Mouse (Mus musculus) MEL (cell line): Measurements from ENCODE around the gene Ccnd1. TPM values are rescaled to one million over a fixed set of nuclear protein-coding genes. Genes with fewer than 3 reads are reported as not detected.

Experiments used
- DNase-seq: peaks from one replicate; pipeline ENCODE4 v3.0.0; 2011; ENCODE audit warnings: low read depth, low spot score
- H3K27ac ChIP-seq: 2 replicates; pipeline ENCODE4 v1.5.1; 2012; ENCODE audit warnings: low read depth, mild to moderate bottlenecking, control low read depth, low read length, moderate library complexity; ENCODE audit not compliant: control insufficient read depth
- H3K27me3 ChIP-seq, 2 experiments: fragments of 150-350 bp in 1 of 2; sonication (generic) in 1 of 2; 2 replicates each; pipeline ENCODE4 v1.6.1; 2012; ENCODE audit warnings: low read length in 2 of 2, mild to moderate bottlenecking in 2 of 2, improper control_type of control experiment in 1 of 2, moderate library complexity in 1 of 2; ENCODE audit not compliant: insufficient read depth in 2 of 2, control insufficient read depth in 1 of 2
- H3K36me3 ChIP-seq, 2 experiments: 2 replicates each; pipeline ENCODE4 v1.6.1; 2012 to 2014; ENCODE audit warnings: low read length in 2 of 2, improper control_type of control experiment in 1 of 2, inconsistent platforms in 1 of 2, mild to moderate bottlenecking in 1 of 2; ENCODE audit not compliant: insufficient read depth in 2 of 2, control insufficient read depth in 1 of 2
- H3K4me1 ChIP-seq, 2 experiments: fragments of 150-350 bp in 1 of 2; sonication (generic) in 1 of 2; 2 replicates each; pipeline ENCODE4 v1.6.1; 2012; ENCODE audit warnings: low read length in 2 of 2, improper control_type of control experiment in 1 of 2, mild to moderate bottlenecking in 1 of 2; ENCODE audit not compliant: insufficient read depth in 2 of 2, control insufficient read depth in 1 of 2
- H3K4me3 ChIP-seq, 2 experiments: fragments of 150-350 bp in 1 of 2; sonication (generic) in 1 of 2; 2 replicates each; pipeline ENCODE4 v1.5.1; 2012; ENCODE audit warnings: low read depth in 2 of 2, low read length in 2 of 2, mild to moderate bottlenecking in 2 of 2, moderate library complexity in 2 of 2, control low read depth in 1 of 2, improper control_type of control experiment in 1 of 2; ENCODE audit not compliant: control insufficient read depth in 1 of 2, insufficient read depth in 1 of 2
- H3K79me2 ChIP-seq: 2 replicates; pipeline ENCODE4 v1.6.1; 2012; ENCODE audit warnings: mild to moderate bottlenecking, low read length, moderate library complexity; ENCODE audit not compliant: control insufficient read depth, poor library complexity, insufficient read depth
- H3K9ac ChIP-seq: 2 replicates; pipeline ENCODE4 v1.6.1; 2012; ENCODE audit warnings: low read depth, mild to moderate bottlenecking, control low read depth, low read length, moderate library complexity; ENCODE audit not compliant: control insufficient read depth, poor library complexity, severe bottlenecking
- H3K9me3 ChIP-seq: fragments of 150-350 bp; sonication (generic); replicated peaks from 2 replicates; pipeline ENCODE4 v1.6.1; 2012; ENCODE audit warnings: mild to moderate bottlenecking, low read length, improper control_type of control experiment, moderate library complexity; ENCODE audit not compliant: insufficient read depth
- EP300 ChIP-seq, 2 experiments: IDR thresholded peaks; 2 replicates each; pipeline ENCODE4 v1.6.1; 2011; ENCODE audit warnings: improper control_type of control experiment in 2 of 2, low read length in 2 of 2, low read depth in 1 of 2, mild to moderate bottlenecking in 1 of 2
- ETS1 ChIP-seq: IDR thresholded peaks from 2 replicates; pipeline ENCODE4 v1.6.1; 2012; ENCODE audit warnings: low read depth, mild to moderate bottlenecking, inconsistent platforms, low read length, improper control_type of control experiment, moderate library complexity
- GABPA ChIP-seq: IDR thresholded peaks from 2 replicates; pipeline ENCODE4 v1.6.1; 2012; ENCODE audit warnings: low read depth, mild to moderate bottlenecking, inconsistent platforms, low read length, improper control_type of control experiment, moderate library complexity
- GATA1 ChIP-seq: IDR thresholded peaks from 2 replicates; pipeline ENCODE4 v1.6.1; 2011; ENCODE audit warnings: low read depth, low read length, improper control_type of control experiment
- JUND ChIP-seq: IDR thresholded peaks from 2 replicates; pipeline ENCODE4 v1.6.1; 2011; ENCODE audit warnings: low read depth, mild to moderate bottlenecking, improper control_type of control experiment, low read length
- MAFK ChIP-seq: IDR thresholded peaks from 2 replicates; pipeline ENCODE4 v1.6.1; 2011; ENCODE audit warnings: low read depth, mild to moderate bottlenecking, low read length, improper control_type of control experiment, borderline replicate concordance
- MAX ChIP-seq: IDR thresholded peaks from 2 replicates; pipeline ENCODE4 v1.6.1; 2011; ENCODE audit warnings: low read length, improper control_type of control experiment
- MXI1 ChIP-seq: IDR thresholded peaks from 2 replicates; pipeline ENCODE4 v1.6.1; 2011; ENCODE audit warnings: mild to moderate bottlenecking, low read depth, low read length, improper control_type of control experiment
- POLR2A ChIP-seq, 2 experiments: IDR thresholded peaks; 2 replicates each; pipeline ENCODE4 v1.6.1; 2011 to 2012; ENCODE audit warnings: low read length in 2 of 2, mild to moderate bottlenecking in 2 of 2, control low read depth in 1 of 2, improper control_type of control experiment in 1 of 2, low read depth in 1 of 2, moderate library complexity in 1 of 2; ENCODE audit not compliant: control insufficient read depth in 1 of 2, insufficient read depth in 1 of 2, poor library complexity in 1 of 2
- POLR2AphosphoS5 ChIP-seq: IDR thresholded peaks from 2 replicates; pipeline ENCODE4 v1.6.1; 2012; ENCODE audit warnings: low read depth, borderline replicate concordance, mild to moderate bottlenecking, inconsistent platforms, low read length, moderate library complexity, mixed read lengths
- RAD21 ChIP-seq: IDR thresholded peaks from 2 replicates; pipeline ENCODE4 v1.6.1; 2011; ENCODE audit warnings: mild to moderate bottlenecking, low read depth, low read length, improper control_type of control experiment
- TBP ChIP-seq: IDR thresholded peaks from 2 replicates; pipeline ENCODE4 v1.8.0; 2011; ENCODE audit warnings: low read depth, low read length, improper control_type of control experiment
- TCF12 ChIP-seq: IDR thresholded peaks from 2 replicates; pipeline ENCODE4 v1.6.1; 2014; ENCODE audit warnings: low read depth, mild to moderate bottlenecking, inconsistent platforms, low read length, improper control_type of control experiment, moderate library complexity
- ZC3H11A ChIP-seq: IDR thresholded peaks from 2 replicates; pipeline ENCODE4 v1.6.1; 2012; ENCODE audit warnings: low read depth, mild to moderate bottlenecking, inconsistent platforms, low read length, improper control_type of control experiment
- ZKSCAN1 ChIP-seq: IDR thresholded peaks from 2 replicates; pipeline ENCODE4 v1.6.1; 2012; ENCODE audit warnings: low read depth, mild to moderate bottlenecking, inconsistent platforms, low read length, improper control_type of control experiment, moderate library complexity
- ZMIZ1 ChIP-seq: IDR thresholded peaks from 2 replicates; pipeline ENCODE4 v1.6.1; 2012; ENCODE audit warnings: low read depth, mild to moderate bottlenecking, inconsistent platforms, low read length, improper control_type of control experiment, moderate library complexity
- ZNF384 ChIP-seq: IDR thresholded peaks from 2 replicates; pipeline ENCODE4 v1.6.1; 2012; ENCODE audit warnings: low read depth, mild to moderate bottlenecking, inconsistent platforms, low read length, improper control_type of control experiment
- polyA plus RNA-seq, 2 experiments: library from polyadenylated mRNA; stranded (reverse) in 1 of 2; unstranded in 1 of 2; fragments of >175 nt in 1 of 2; fragments of >200 nt in 1 of 2; gene quantifications; 2 replicates each; pipeline versions ENCODE4 v1.2.1 to v1.2.4; 2012; ENCODE audit warnings: low replicate concordance in 2 of 2, low read depth in 1 of 2; ENCODE audit not compliant: insufficient read length in 2 of 2, insufficient read depth in 1 of 2, missing spikeins in 1 of 2
- total RNA-seq: library from RNA; depleted of rRNA; stranded (reverse); fragments of 300-350 nt; gene quantifications from 2 replicates; pipeline ENCODE4 v1.2.3, GENCODE M21; 2012; rRNA removed

Ccnd1 gene
- total RNA-seq: 0.08 and 0.13 TPM in 2 replicates
- polyA plus RNA-seq: under 1 TPM in 1 of 2 experiments, not detected in 1; 0.38 TPM

- TF ChIP-seq MAX: no peak
- TF ChIP-seq GATA1: no peak
- no peak for TF ChIP-seq POLR2AphosphoS5
- no peak for TF ChIP-seq JUND
- TF ChIP-seq EP300 (IDR thresholded peaks at IDR 0.05; ENCODE audit: low read depth in 1 of 2, low read length in 2 of 2): no peak
- no peak for TF ChIP-seq TCF12
- TF ChIP-seq ZNF384: no peak
- TF ChIP-seq POLR2A (IDR thresholded peaks at IDR 0.05; ENCODE audit: control insufficient read depth in 1 of 2, insufficient read depth in 1 of 2, low read depth in 1 of 2, low read length in 2 of 2, poor library complexity in 1 of 2): no peak
- TF ChIP-seq ETS1: no peak
- TF ChIP-seq TBP: no peak
- TF ChIP-seq MAFK: no peak
- Histone ChIP-seq H3K4me3 (no peak within 1 kb of the TSS), H3K79me2 (no peaks in the 10 kb centered on the region), H3K27me3 (no peaks in the 10 kb centered on the region), H3K9ac (no peak within 1 kb of the TSS), H3K36me3 (no peaks in the 10 kb centered on the region), H3K9me3 (no peaks in the 10 kb centered on the region), H3K4me1 (no peaks in the 10 kb centered on the region), H3K27ac (no peak within 1 kb of the TSS)
- no peak for DNase-seq
These were observed at the start of gene Ccnd1 for GRCm38 (mm10) chr7:144939344-144940002. TSS of gene Ccnd1 (minus strand) at chr7:144939925.

GRCm38 (mm10) chr7:144988856-144989255 lies 49.1 kb upstream of the Ccnd1 start:
- TF ChIP-seq ZC3H11A (no peak), ZKSCAN1 (no peak), POLR2AphosphoS5 (no peak), ZMIZ1 (no peak), POLR2A (IDR thresholded peaks at IDR 0.05; ENCODE audit: control insufficient read depth in 1 of 2, insufficient read depth in 1 of 2, low read depth in 1 of 2, low read length in 2 of 2, poor library complexity in 1 of 2) (no peak), GABPA (no peak), ETS1 (no peak), MAX (no peak), RAD21 (no peak), TBP (no peak), MXI1 (no peak)
- TF ChIP-seq, all 39 proteins: peak for 0
- DNase-seq: no peak
- Histone ChIP-seq H3K4me3 (no peak overlapping the region), H3K27me3 (no peaks in the 10 kb centered on the region), H3K9ac (no peak overlapping the region), H3K4me1 (no peaks in the 10 kb centered on the region), H3K36me3 (no peaks in the 10 kb centered on the region), H3K27ac (no peak overlapping the region), H3K9me3 (no peaks in the 10 kb centered on the region), H3K79me2 (no peaks in the 10 kb centered on the region)
